Mouse (Mus musculus): ENCODE results near the gene Dhrs7b. TPM values are rescaled to one million over a fixed set of nuclear protein-coding genes. Genes with fewer than 3 reads are reported as not detected.
"Not testable (repeated sequence)": the region's sequence is repeated elsewhere in the genome, so short reads cannot be mapped to it uniquely, and the experiment has no call there.

Dhrs7b gene
- polyA plus RNA-seq, 1 experiment from 2014 or later, result 32.7 TPM

DNA sequence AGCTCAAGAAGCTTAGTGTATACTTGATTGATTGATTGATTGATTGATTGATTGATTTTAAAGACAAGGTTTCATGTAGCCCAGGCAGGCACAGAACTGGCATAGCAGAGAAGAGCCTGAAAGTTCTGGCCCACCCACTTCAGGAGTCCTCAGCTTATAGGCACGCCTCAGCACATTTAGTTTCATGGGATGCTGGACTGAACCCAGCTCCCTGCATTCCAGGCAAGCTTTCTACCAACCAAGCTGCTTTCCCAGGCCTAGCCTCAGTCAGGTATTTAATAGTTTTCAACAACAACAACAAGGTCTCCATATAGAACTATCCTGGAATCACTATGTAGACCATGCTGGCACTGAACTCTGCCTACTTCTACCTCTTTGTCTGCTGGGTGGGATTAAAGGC is 20.9 kb upstream of the Dhrs7b start:
- no peak overlapping the region for H3K27ac ChIP-seq (replicated peaks; ENCODE audit: low read depth, low read length)

DNA sequence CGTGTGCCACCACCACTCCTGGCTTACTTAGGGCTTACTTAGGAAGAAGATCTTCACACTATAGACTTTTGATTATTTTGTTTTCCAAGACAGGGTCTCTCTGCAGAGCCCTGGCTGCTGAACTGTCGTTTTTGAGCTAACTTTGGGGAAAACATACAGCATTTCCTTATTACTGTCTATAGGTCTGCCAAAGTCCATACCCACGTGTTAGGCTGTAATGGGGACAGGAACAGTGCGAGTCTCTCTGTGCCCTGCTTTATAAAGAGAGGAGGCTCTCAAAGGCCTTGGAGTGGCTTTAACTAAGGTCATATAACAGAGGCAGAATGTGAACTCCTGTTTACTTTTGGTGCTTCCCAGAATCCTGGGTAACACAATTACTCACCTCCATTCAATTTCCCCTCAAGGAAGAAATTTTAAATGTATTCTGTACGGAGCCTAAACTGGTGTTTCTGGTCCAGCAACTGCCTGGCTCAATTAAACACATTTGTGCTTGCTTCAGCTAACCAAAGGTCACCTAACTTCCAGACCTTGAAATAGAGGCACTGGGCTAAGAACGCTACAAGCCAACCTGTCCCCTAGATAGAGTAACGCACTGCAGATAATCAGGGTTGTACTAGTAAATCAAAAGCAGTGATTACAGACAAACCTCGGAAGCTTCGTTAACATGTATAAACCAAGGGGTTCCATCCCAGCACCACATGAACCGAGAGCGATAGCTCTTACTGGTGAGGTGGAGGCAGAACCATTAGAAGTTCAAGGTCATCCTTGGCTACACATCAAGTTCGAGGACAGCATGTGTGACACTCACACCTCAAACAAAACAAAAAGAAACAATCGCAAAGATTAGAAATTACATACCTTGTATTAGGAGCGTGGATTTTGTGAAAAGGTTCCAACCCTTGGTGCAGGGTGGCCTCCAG is 20.1 kb upstream of the Dhrs7b start:
- Histone ChIP-seq H3K4me1 (ENCODE audit: control insufficient read depth, insufficient read depth, low read length) (peaks cover 19% of the 10 kb centered on the region), H3K9ac (ENCODE audit: low read depth, low read length) (peak overlapping the region; percentile 32), H3K27me3 (replicated peaks; ENCODE audit: control insufficient read depth, insufficient read depth, low read length) (no peaks in the 10 kb centered on the region), H3K4me3 (ENCODE audit: low read depth, low read length) (peak overlapping the region; percentile 54), H3K36me3 (ENCODE audit: control insufficient read depth, insufficient read depth, low read length) (no peaks in the 10 kb centered on the region), H3K9me3 (ENCODE audit: control insufficient read depth, low read length) (no peaks in the 10 kb centered on the region), H3K27ac (replicated peaks; ENCODE audit: low read depth, low read length) (no peak overlapping the region), H3K4me2 (ENCODE audit: low read depth, low read length) (peak overlapping the region; percentile 86)
- DNase-seq (ENCODE audit: low spot score), result no peak
- no peak for ATAC-seq (ENCODE audit: low read depth)
- 7% methylated on average over 14 of the region's 14 CpGs for WGBS

More for the DNA sequence above, 20.9 kb upstream of the Dhrs7b start:
- Histone ChIP-seq H3K27me3 (replicated peaks; ENCODE audit: control insufficient read depth, insufficient read depth, low read length) (no peaks in the 10 kb centered on the region), H3K36me3 (ENCODE audit: control insufficient read depth, insufficient read depth, low read length) (no peaks in the 10 kb centered on the region), H3K4me1 (ENCODE audit: control insufficient read depth, insufficient read depth, low read length) (peaks cover 19% of the 10 kb centered on the region), H3K4me2 (ENCODE audit: low read depth, low read length) (peak overlapping the region; percentile 86), H3K9me3 (ENCODE audit: control insufficient read depth, low read length) (no peaks in the 10 kb centered on the region), H3K4me3 (ENCODE audit: low read depth, low read length) (peak overlapping the region; percentile 54), H3K9ac (ENCODE audit: low read depth, low read length) (peak overlapping the region; percentile 32; the same call in 1 of the 2 replicates)
- no peak for DNase-seq (ENCODE audit: low spot score)
- WGBS, result 47% methylated on average over 1 of the region's 1 CpGs
- no peak for ATAC-seq (ENCODE audit: low read depth)

DNA sequence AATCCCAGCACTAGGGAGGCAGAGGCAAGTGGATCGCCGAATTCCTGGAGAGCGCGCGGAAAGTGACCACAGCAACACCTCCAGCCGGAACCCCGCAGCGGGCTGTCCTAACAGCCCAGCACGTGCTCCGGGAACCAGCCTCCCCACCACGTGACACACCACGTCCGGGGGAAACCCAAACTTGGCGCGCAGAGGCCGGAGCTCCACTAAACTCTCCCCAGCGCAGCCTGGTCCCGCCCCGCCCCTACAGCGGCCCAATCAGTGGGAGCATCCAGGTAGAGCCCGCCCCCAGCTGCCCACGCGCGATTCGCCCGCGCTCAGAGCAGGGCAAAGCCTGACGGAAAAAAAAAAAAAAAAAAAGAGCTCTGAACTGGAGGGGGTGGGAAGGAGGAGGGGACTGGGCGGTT is 19.4 kb upstream of the Dhrs7b start:
- no peaks in the 10 kb centered on the region for H3K9me3 ChIP-seq (ENCODE audit: control insufficient read depth, low read length)
- H3K9ac ChIP-seq (ENCODE audit: low read depth, low read length), result peak overlapping the region; percentile 46
- H3K27me3 ChIP-seq (replicated peaks; ENCODE audit: control insufficient read depth, insufficient read depth, low read length), result no peaks in the 10 kb centered on the region
- H3K27ac ChIP-seq (replicated peaks; ENCODE audit: low read depth, low read length), result no peak overlapping the region
- H3K4me1 ChIP-seq (ENCODE audit: control insufficient read depth, insufficient read depth, low read length), result peaks cover 19% of the 10 kb centered on the region
- H3K4me3 ChIP-seq (ENCODE audit: low read depth, low read length), result peak overlapping the region; percentile 54
- H3K4me2 ChIP-seq (ENCODE audit: low read depth, low read length), result peak overlapping the region; percentile 86
- H3K36me3 ChIP-seq (ENCODE audit: control insufficient read depth, insufficient read depth, low read length), result no peaks in the 10 kb centered on the region
- peak; percentile 100 for ATAC-seq (ENCODE audit: low read depth)
- 0% methylated on average over 29 of the region's 29 CpGs for WGBS
- DNase-seq (ENCODE audit: low spot score), result peak; percentile 98

DNA sequence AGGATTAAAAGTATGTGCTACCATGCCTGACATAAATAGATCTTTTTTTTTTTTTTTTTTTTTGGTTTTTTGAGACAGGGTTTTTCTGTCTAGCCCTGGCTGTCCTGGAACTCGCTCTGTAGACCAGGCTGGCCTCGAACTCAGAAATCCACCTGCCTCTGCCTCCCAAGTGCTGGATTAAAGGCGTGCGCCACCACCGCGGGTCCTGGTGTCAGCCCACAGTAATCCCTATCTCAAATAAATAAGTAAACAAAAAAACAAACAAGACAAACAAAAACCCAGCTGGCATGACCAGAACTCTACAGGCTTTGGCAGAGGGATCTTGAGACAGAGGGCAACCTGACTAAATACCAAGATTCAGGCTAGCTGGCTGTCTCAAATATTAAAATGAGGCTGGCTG is 18.8 kb upstream of the Dhrs7b start, which contains the start of gene Shmt1:
TSS of gene Shmt1 (minus strand) at position 101 of the 400 bp plus-strand sequence.
- ATAC-seq (ENCODE audit: low read depth); H3K27me3 ChIP-seq (replicated peaks; ENCODE audit: control insufficient read depth, insufficient read depth, low read length); DNase-seq (ENCODE audit: low spot score); H3K27ac ChIP-seq (replicated peaks; ENCODE audit: low read depth, low read length); H3K36me3 ChIP-seq (ENCODE audit: control insufficient read depth, insufficient read depth, low read length); H3K9me3 ChIP-seq (ENCODE audit: control insufficient read depth, low read length): not testable (repeated sequence)
- whole genome bisulfite sequencing, result 30% methylated on average over 6 of the region's 6 CpGs
- peak within 1 kb of the TSS; percentile 86 for H3K4me2 ChIP-seq (ENCODE audit: low read depth, low read length)
- H3K9ac ChIP-seq (ENCODE audit: low read depth, low read length), result peak within 1 kb of the TSS; percentile 46
- peak within 1 kb of the TSS; percentile 54 for H3K4me3 ChIP-seq (ENCODE audit: low read depth, low read length)
- H3K4me1 ChIP-seq (ENCODE audit: control insufficient read depth, insufficient read depth, low read length), result peaks cover 19% of the 10 kb centered on the region

DNA sequence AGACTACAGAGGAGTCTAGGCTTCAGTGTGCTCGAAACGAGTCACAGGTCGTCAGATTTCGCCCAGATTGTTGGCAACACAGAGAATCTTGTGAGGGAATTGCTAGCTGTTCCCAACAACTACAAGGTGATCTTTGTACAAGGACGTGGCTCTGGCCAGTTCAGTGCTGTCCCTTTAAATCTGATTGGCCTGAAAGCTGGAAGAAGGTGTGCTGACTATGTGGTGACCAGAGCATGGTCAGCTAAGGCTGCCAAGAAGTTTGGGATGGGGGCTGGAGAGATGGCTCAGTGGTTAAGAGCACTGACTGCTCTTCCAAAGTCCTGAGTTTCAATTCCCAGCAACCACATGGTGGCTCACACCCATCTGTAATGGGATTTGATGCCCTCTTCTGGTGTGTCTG is 14.0 kb upstream of the Dhrs7b start:
- no peaks in the 10 kb centered on the region for H3K36me3 ChIP-seq (ENCODE audit: control insufficient read depth, insufficient read depth, low read length)
- H3K4me3 ChIP-seq (ENCODE audit: low read depth, low read length), result no peak overlapping the region
- H3K27ac ChIP-seq (replicated peaks; ENCODE audit: low read depth, low read length), result no peak overlapping the region
- H3K4me2 ChIP-seq (ENCODE audit: low read depth, low read length), result no peak overlapping the region
- 61% methylated on average over 5 of the region's 5 CpGs for WGBS
- no peak for DNase-seq (ENCODE audit: low spot score)
- no peaks in the 10 kb centered on the region for H3K9me3 ChIP-seq (ENCODE audit: control insufficient read depth, low read length)
- no peak overlapping the region for H3K9ac ChIP-seq (ENCODE audit: low read depth, low read length)
- no peak for ATAC-seq (ENCODE audit: low read depth)
- H3K4me1 ChIP-seq (ENCODE audit: control insufficient read depth, insufficient read depth, low read length), result no peaks in the 10 kb centered on the region
- H3K27me3 ChIP-seq (replicated peaks; ENCODE audit: control insufficient read depth, insufficient read depth, low read length), result no peaks in the 10 kb centered on the region

DNA sequence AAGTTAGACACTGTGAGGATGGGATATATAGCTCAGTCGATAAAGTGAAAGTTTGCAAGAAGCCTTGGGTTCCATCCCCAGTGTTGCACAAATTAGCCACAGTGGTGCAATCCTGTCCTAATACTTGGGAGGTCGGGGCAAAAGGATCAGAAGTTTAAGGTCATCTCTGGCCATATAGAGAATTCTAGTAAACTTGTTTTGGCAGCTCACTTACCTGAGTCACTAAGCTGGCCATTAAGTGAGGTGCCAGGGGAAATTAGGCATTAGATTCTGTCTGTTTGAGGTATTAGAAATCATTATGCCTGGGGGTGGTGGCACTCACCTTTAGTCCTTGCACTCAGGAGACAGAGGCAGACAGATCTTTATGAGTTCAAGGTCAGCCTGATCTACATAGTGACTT is 6.7 kb upstream of the Dhrs7b start:
- no peak overlapping the region for H3K4me2 ChIP-seq (ENCODE audit: low read depth, low read length)
- H3K27ac ChIP-seq (replicated peaks; ENCODE audit: low read depth, low read length), result no peak overlapping the region
- 63% methylated on average over 2 of the region's 2 CpGs for whole genome bisulfite sequencing
- H3K4me1 ChIP-seq (ENCODE audit: control insufficient read depth, insufficient read depth, low read length), result no peaks in the 10 kb centered on the region
- no peak overlapping the region for H3K4me3 ChIP-seq (ENCODE audit: low read depth, low read length)
- no peak for DNase-seq (ENCODE audit: low spot score)
- H3K9ac ChIP-seq (ENCODE audit: low read depth, low read length), result no peak overlapping the region
- ATAC-seq (ENCODE audit: low read depth), result no peak
- H3K9me3 ChIP-seq (ENCODE audit: control insufficient read depth, low read length), result no peaks in the 10 kb centered on the region
- H3K36me3 ChIP-seq (ENCODE audit: control insufficient read depth, insufficient read depth, low read length), result no peaks in the 10 kb centered on the region
- H3K27me3 ChIP-seq (replicated peaks; ENCODE audit: control insufficient read depth, insufficient read depth, low read length), result no peaks in the 10 kb centered on the region

DNA sequence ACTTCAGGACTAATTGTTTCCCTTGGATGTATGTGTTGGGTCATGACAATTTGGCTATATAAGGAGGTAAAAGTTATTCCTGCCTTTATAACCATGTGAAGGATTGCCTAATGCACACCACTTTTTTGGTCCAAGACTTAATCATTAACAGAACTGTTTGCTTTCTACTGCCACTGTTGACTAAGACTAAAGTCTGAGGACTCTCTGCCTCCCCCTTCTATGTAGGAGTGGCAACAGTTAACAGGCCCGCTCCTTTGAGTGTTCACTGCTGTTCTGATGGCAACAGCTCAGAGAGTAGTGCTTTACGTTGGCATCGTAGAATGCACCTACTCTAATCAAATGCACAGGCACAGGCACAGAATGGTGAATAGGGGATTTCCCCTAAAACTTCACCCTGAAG is 5.2 kb upstream of the Dhrs7b start:
- DNase-seq (ENCODE audit: low spot score) (no peak), ATAC-seq (ENCODE audit: low read depth) (no peak)
- H3K36me3 ChIP-seq (ENCODE audit: control insufficient read depth, insufficient read depth, low read length), result no peaks in the 10 kb centered on the region
- no peak overlapping the region for H3K27ac ChIP-seq (replicated peaks; ENCODE audit: low read depth, low read length)
- no peak overlapping the region for H3K9ac ChIP-seq (ENCODE audit: low read depth, low read length)
- 78% methylated on average over 3 of the region's 3 CpGs for WGBS
- no peaks in the 10 kb centered on the region for H3K4me1 ChIP-seq (ENCODE audit: control insufficient read depth, insufficient read depth, low read length)
- no peak overlapping the region for H3K4me2 ChIP-seq (ENCODE audit: low read depth, low read length)
- no peaks in the 10 kb centered on the region for H3K9me3 ChIP-seq (ENCODE audit: control insufficient read depth, low read length)
- H3K4me3 ChIP-seq (ENCODE audit: low read depth, low read length), result no peak overlapping the region
- H3K27me3 ChIP-seq (replicated peaks; ENCODE audit: control insufficient read depth, insufficient read depth, low read length), result no peaks in the 10 kb centered on the region

DNA sequence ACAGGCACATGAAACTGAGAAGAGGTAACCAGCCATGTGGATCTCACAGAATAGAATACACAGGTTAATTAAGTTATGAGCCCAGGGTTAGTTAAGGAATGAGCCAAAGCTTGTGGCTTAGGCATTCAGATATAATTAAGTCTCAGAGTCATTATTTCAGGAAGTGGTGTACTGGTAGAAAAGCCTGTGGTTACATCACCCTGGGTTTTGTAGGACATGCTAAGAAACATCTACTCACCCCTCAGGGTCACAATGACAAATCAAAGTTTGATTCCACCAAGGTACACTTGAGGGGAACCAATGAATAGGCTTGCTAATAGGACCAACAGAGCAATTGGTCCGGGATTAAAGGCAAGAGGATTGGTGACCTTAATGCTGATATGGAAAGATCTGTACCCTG is 3.7 kb upstream of the Dhrs7b start:
- no peak overlapping the region for H3K4me2 ChIP-seq (ENCODE audit: low read depth, low read length)
- H3K4me1 ChIP-seq (ENCODE audit: control insufficient read depth, insufficient read depth, low read length), result peaks cover 5% of the 10 kb centered on the region; the same call in 1 of the 2 replicates
- 58% methylated on average over 1 of the region's 1 CpGs for WGBS
- no peak overlapping the region for H3K27ac ChIP-seq (replicated peaks; ENCODE audit: low read depth, low read length)
- no peak for DNase-seq (ENCODE audit: low spot score)
- ATAC-seq (ENCODE audit: low read depth), result no peak
- H3K27me3 ChIP-seq (replicated peaks; ENCODE audit: control insufficient read depth, insufficient read depth, low read length), result no peaks in the 10 kb centered on the region
- H3K36me3 ChIP-seq (ENCODE audit: control insufficient read depth, insufficient read depth, low read length), result no peaks in the 10 kb centered on the region
- H3K4me3 ChIP-seq (ENCODE audit: low read depth, low read length), result no peak overlapping the region
- H3K9me3 ChIP-seq (ENCODE audit: control insufficient read depth, low read length), result no peaks in the 10 kb centered on the region
- H3K9ac ChIP-seq (ENCODE audit: low read depth, low read length), result no peak overlapping the region

Data from embryonic facial prominence, embryonic 14.5 days (tissue).